Mouse (Mus musculus): ENCODE results near the gene Irf2. TPM values are rescaled to one million over a fixed set of nuclear protein-coding genes. Genes with fewer than 3 reads are reported as not detected.

Irf2 gene
- polyA plus RNA-seq, 1 experiment from 2014 or later: 11.1 TPM

DNA sequence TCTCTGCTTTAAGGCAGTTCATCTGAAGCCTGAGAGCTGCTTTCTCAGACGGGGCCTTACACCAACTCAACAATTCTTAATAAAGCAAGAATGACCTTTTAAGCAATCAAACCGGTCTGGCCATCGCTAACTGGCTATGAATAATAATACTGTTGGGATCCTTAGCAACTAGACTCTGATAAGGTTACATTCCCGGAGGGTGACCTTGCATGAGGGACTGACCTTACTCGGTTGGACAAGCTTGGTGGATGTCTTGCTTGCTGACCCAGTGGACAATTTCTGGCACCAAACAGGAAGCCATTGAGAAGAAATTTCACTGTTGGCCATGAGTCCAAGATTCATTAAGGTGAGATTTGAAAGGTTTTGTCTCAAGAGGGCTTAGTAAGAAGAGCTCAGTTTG, 92.4 kb downstream of the Irf2 start:
- Histone ChIP-seq H3K27ac (ENCODE audit: low read depth, low read length) (no peak overlapping the region), H3K4me1 (replicated peaks; ENCODE audit: control insufficient read depth, insufficient read depth, low read length) (no peaks in the 10 kb centered on the region), H3K4me3 (ENCODE audit: low read depth, low read length) (no peak overlapping the region), H3K36me3 (ENCODE audit: control insufficient read depth, insufficient read depth, low read length) (no peaks in the 10 kb centered on the region), H3K4me2 (replicated peaks; ENCODE audit: low read depth, low read length) (no peak overlapping the region), H3K27me3 (ENCODE audit: control insufficient read depth, insufficient read depth, low read length) (no peaks in the 10 kb centered on the region), H3K9ac (ENCODE audit: low read depth, low read length) (no peak overlapping the region), H3K9me3 (ENCODE audit: control insufficient read depth, low read length) (no peaks in the 10 kb centered on the region)
- DNase-seq (ENCODE audit: low spot score) (no peak), ATAC-seq (ENCODE audit: low FRiP score) (no peak)
- 86% methylated on average over 5 of the region's 5 CpGs for WGBS

DNA sequence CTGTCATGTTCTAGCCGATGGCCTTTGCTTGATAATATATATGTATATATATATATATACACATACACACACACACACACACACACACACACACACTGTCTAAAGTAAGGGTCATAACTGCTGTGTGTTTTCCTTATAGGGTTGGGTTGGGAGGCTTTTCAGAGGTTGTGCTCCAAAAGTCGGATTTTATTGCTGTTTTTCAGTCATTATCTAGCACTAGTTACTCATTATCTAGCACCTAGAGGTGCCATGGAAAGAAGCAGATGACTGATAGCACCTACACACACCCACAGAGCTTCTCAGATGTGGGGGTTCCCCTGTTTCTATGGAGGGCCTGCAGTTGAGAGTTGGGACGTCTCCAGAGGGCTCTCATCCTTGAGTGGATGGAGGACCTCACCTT, 92.9 kb downstream of the Irf2 start:
- no peaks in the 10 kb centered on the region for H3K4me1 ChIP-seq (replicated peaks; ENCODE audit: control insufficient read depth, insufficient read depth, low read length)
- no peaks in the 10 kb centered on the region for H3K27me3 ChIP-seq (ENCODE audit: control insufficient read depth, insufficient read depth, low read length)
- no peak overlapping the region for H3K27ac ChIP-seq (ENCODE audit: low read depth, low read length)
- 84% methylated on average over 3 of the region's 3 CpGs for WGBS
- H3K4me3 ChIP-seq (ENCODE audit: low read depth, low read length): no peak overlapping the region
- H3K9ac ChIP-seq (ENCODE audit: low read depth, low read length): no peak overlapping the region
- H3K9me3 ChIP-seq (ENCODE audit: control insufficient read depth, low read length): no peaks in the 10 kb centered on the region
- H3K36me3 ChIP-seq (ENCODE audit: control insufficient read depth, insufficient read depth, low read length): no peaks in the 10 kb centered on the region
- no peak for DNase-seq (ENCODE audit: low spot score)
- no peak for ATAC-seq (ENCODE audit: low FRiP score)
- H3K4me2 ChIP-seq (replicated peaks; ENCODE audit: low read depth, low read length): no peak overlapping the region

DNA sequence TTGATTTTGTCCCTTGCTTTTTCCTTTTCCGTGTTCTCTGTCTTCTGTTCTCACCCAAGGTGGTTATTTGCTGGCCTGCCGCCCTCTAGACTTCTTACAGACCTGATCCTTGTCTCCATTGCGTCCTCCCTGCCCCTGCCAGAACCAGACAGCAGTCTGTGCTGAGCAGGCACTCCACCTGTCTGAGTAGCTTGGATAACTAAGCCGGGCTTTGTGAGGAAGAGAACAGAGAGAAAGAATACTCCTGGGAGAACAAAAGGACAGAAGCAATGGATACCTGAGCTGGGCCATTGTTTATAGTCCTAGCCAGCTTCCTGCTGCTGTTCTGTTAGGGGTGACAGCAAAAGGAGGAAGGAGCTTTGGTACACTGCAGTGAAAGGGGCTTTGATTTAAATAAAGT, 94.2 kb downstream of the Irf2 start:
- no peak overlapping the region for H3K9ac ChIP-seq (ENCODE audit: low read depth, low read length)
- H3K4me1 ChIP-seq (replicated peaks; ENCODE audit: control insufficient read depth, insufficient read depth, low read length): no peaks in the 10 kb centered on the region
- WGBS: 71% methylated on average over 4 of the region's 4 CpGs
- H3K27ac ChIP-seq (ENCODE audit: low read depth, low read length): no peak overlapping the region
- no peak for DNase-seq (ENCODE audit: low spot score)
- no peaks in the 10 kb centered on the region for H3K9me3 ChIP-seq (ENCODE audit: control insufficient read depth, low read length)
- no peaks in the 10 kb centered on the region for H3K36me3 ChIP-seq (ENCODE audit: control insufficient read depth, insufficient read depth, low read length)
- H3K4me2 ChIP-seq (replicated peaks; ENCODE audit: low read depth, low read length): no peak overlapping the region
- ATAC-seq (ENCODE audit: low FRiP score): no peak
- no peak overlapping the region for H3K4me3 ChIP-seq (ENCODE audit: low read depth, low read length)
- no peaks in the 10 kb centered on the region for H3K27me3 ChIP-seq (ENCODE audit: control insufficient read depth, insufficient read depth, low read length)

- no peak for DNase-seq (ENCODE audit: low spot score)
- H3K36me3 ChIP-seq (ENCODE audit: control insufficient read depth, insufficient read depth, low read length): no peaks in the 10 kb centered on the region
Observed at GRCm38 (mm10) chr8:46834440-46834839, 94.9 kb downstream of the Irf2 start.

DNA sequence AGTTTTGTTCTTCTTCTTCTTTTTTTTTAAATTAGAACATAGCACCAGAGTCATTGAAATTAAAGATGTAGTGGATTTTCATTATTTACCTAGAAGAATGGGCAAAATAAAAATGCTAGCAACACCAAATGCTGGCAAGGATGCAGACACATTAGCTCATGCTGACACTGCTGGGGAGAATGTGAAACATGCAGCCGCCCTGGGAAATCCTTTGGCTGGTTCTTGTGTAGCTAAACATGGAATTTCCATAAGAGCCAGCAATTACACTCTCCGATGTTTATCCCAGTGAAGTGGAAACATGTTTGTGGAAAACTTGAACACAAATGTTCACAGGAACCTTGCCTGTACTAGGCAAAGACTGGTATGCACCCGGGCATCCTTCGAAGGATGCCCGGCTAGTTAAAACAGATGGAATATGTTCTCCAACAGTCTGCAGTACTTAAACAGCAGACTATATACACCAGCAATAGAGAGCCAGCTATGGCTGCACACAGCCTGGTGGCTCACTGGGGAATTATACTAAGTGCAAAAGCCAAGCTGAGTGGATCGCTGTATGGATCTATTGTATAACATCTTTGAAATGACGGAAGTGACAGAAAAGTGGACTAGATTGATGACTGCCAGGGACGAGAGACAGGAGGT, 96.6 kb downstream of the Irf2 start:
- Histone ChIP-seq H3K27ac (ENCODE audit: low read depth, low read length) (no peak overlapping the region), H3K36me3 (ENCODE audit: control insufficient read depth, insufficient read depth, low read length) (no peaks in the 10 kb centered on the region), H3K4me1 (replicated peaks; ENCODE audit: control insufficient read depth, insufficient read depth, low read length) (no peaks in the 10 kb centered on the region), H3K9me3 (ENCODE audit: control insufficient read depth, low read length) (no peaks in the 10 kb centered on the region), H3K27me3 (ENCODE audit: control insufficient read depth, insufficient read depth, low read length) (no peaks in the 10 kb centered on the region), H3K9ac (ENCODE audit: low read depth, low read length) (no peak overlapping the region), H3K4me3 (ENCODE audit: low read depth, low read length) (no peak overlapping the region), H3K4me2 (replicated peaks; ENCODE audit: low read depth, low read length) (no peak overlapping the region)
- DNase-seq (ENCODE audit: low spot score): no peak
- 86% methylated on average over 8 of the region's 8 CpGs for WGBS
- ATAC-seq (ENCODE audit: low FRiP score): no peak

More at GRCm38 (mm10) chr8:46834440-46834839, 94.9 kb downstream of the Irf2 start:
- Histone ChIP-seq H3K27me3 (ENCODE audit: control insufficient read depth, insufficient read depth, low read length) (no peaks in the 10 kb centered on the region), H3K27ac (ENCODE audit: low read depth, low read length) (no peak overlapping the region), H3K4me2 (replicated peaks; ENCODE audit: low read depth, low read length) (no peak overlapping the region), H3K9ac (ENCODE audit: low read depth, low read length) (no peak overlapping the region), H3K9me3 (ENCODE audit: control insufficient read depth, low read length) (no peaks in the 10 kb centered on the region), H3K4me3 (ENCODE audit: low read depth, low read length) (no peak overlapping the region), H3K4me1 (replicated peaks; ENCODE audit: control insufficient read depth, insufficient read depth, low read length) (no peaks in the 10 kb centered on the region)
- WGBS: 88% methylated on average over 3 of the region's 3 CpGs
- no peak for ATAC-seq (ENCODE audit: low FRiP score)

GRCm38 (mm10) chr8:46836949-46837348, 97.4 kb downstream of the Irf2 start:
- DNase-seq (ENCODE audit: low spot score): no peak
- H3K9ac ChIP-seq (ENCODE audit: low read depth, low read length): no peak overlapping the region
- no peak overlapping the region for H3K27ac ChIP-seq (ENCODE audit: low read depth, low read length)
- WGBS: 86% methylated on average over 5 of the region's 5 CpGs
- H3K36me3 ChIP-seq (ENCODE audit: control insufficient read depth, insufficient read depth, low read length): no peaks in the 10 kb centered on the region
- no peak overlapping the region for H3K4me2 ChIP-seq (replicated peaks; ENCODE audit: low read depth, low read length)
- ATAC-seq (ENCODE audit: low FRiP score): no peak
- H3K9me3 ChIP-seq (ENCODE audit: control insufficient read depth, low read length): no peaks in the 10 kb centered on the region
- no peaks in the 10 kb centered on the region for H3K4me1 ChIP-seq (replicated peaks; ENCODE audit: control insufficient read depth, insufficient read depth, low read length)
- H3K4me3 ChIP-seq (ENCODE audit: low read depth, low read length): no peak overlapping the region
- no peaks in the 10 kb centered on the region for H3K27me3 ChIP-seq (ENCODE audit: control insufficient read depth, insufficient read depth, low read length)

GRCm38 (mm10) chr8:46838052-46838451, 98.5 kb downstream of the Irf2 start:
- Histone ChIP-seq H3K27ac (ENCODE audit: low read depth, low read length) (no peak overlapping the region), H3K9me3 (ENCODE audit: control insufficient read depth, low read length) (no peaks in the 10 kb centered on the region), H3K4me3 (ENCODE audit: low read depth, low read length) (no peak overlapping the region), H3K4me1 (replicated peaks; ENCODE audit: control insufficient read depth, insufficient read depth, low read length) (no peaks in the 10 kb centered on the region), H3K36me3 (ENCODE audit: control insufficient read depth, insufficient read depth, low read length) (no peaks in the 10 kb centered on the region), H3K4me2 (replicated peaks; ENCODE audit: low read depth, low read length) (no peak overlapping the region), H3K9ac (ENCODE audit: low read depth, low read length) (no peak overlapping the region), H3K27me3 (ENCODE audit: control insufficient read depth, insufficient read depth, low read length) (no peaks in the 10 kb centered on the region)
- 94% methylated on average over 5 of the region's 5 CpGs for WGBS
- no peak for ATAC-seq (ENCODE audit: low FRiP score)
- no peak for DNase-seq (ENCODE audit: low spot score)

DNA sequence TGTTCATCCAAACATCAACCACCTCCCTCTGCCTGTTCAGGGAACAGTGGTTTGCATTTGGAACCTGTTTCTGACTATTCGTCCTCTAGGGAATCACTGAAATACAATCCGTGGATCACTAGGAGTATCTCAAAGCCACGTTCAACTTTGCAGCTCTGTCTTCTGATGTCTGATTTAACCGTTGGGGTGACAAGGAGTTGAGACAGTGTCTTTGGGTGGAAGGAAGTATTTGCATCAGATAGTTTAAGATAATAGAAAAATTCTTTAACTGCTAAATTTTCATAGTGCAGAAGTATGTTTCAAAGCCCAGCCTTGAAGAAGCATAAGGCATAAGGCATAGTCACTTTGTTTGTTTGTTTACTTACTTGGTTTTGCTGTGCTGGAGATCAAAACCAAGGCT, 100.9 kb downstream of the Irf2 start:
- Histone ChIP-seq H3K9ac (ENCODE audit: low read depth, low read length) (no peak overlapping the region), H3K9me3 (ENCODE audit: control insufficient read depth, low read length) (no peaks in the 10 kb centered on the region), H3K4me1 (replicated peaks; ENCODE audit: control insufficient read depth, insufficient read depth, low read length) (no peaks in the 10 kb centered on the region), H3K36me3 (ENCODE audit: control insufficient read depth, insufficient read depth, low read length) (no peaks in the 10 kb centered on the region), H3K4me2 (replicated peaks; ENCODE audit: low read depth, low read length) (no peak overlapping the region), H3K4me3 (ENCODE audit: low read depth, low read length) (no peak overlapping the region), H3K27ac (ENCODE audit: low read depth, low read length) (no peak overlapping the region), H3K27me3 (ENCODE audit: control insufficient read depth, insufficient read depth, low read length) (no peaks in the 10 kb centered on the region)
- DNase-seq (ENCODE audit: low spot score) (no peak), ATAC-seq (ENCODE audit: low FRiP score) (no peak)
- WGBS: 85% methylated on average over 4 of the region's 4 CpGs

DNA sequence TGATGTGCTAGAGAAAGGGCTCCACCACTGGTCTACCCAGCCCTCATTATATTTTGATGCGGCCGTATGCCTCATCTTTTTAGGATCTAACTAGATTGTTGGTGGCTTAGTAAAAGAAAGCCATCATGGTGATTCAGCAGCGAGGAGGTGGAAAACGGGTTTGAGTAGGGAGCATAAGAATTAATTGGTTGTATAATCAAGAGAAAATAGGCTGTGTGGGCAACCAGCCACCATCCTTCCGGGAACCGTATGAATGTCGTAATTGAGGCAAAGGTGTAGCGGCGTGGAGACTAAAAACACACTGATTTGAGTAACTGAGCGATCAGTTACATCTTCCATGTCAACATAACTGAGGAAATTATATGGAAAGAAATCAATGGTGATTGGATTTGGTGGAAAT, 101.3 kb downstream of the Irf2 start:
- Histone ChIP-seq H3K4me2 (replicated peaks; ENCODE audit: low read depth, low read length) (no peak overlapping the region), H3K9ac (ENCODE audit: low read depth, low read length) (no peak overlapping the region), H3K36me3 (ENCODE audit: control insufficient read depth, insufficient read depth, low read length) (no peaks in the 10 kb centered on the region), H3K4me1 (replicated peaks; ENCODE audit: control insufficient read depth, insufficient read depth, low read length) (no peaks in the 10 kb centered on the region), H3K9me3 (ENCODE audit: control insufficient read depth, low read length) (no peaks in the 10 kb centered on the region), H3K4me3 (ENCODE audit: low read depth, low read length) (no peak overlapping the region), H3K27me3 (ENCODE audit: control insufficient read depth, insufficient read depth, low read length) (no peaks in the 10 kb centered on the region), H3K27ac (ENCODE audit: low read depth, low read length) (no peak overlapping the region)
- ATAC-seq (ENCODE audit: low FRiP score): no peak
- DNase-seq (ENCODE audit: low spot score): no peak
- 95% methylated on average over 10 of the region's 10 CpGs for WGBS

Measured in hindbrain, embryonic 11.5 days (tissue).